Mouse (Mus musculus) midbrain, embryonic 16.5 days (tissue): ENCODE measurements around the gene Cyp46a1. TPM values are rescaled to one million over a fixed set of nuclear protein-coding genes. Genes with fewer than 3 reads are reported as not detected.

Source experiments
- ATAC-seq: fragments of 200-750 bp; cut with Nextera tagmentation; 2 replicates; pipeline ENCODE4 v1.8.0; 2017; ENCODE audit warnings: moderate TSS enrichment
- H3K27ac ChIP-seq: fragments of 300-500 bp; sonication (generic); 2 replicates; pipeline ENCODE4 v1.5.1; 2014; ENCODE audit warnings: mild to moderate bottlenecking, low read length, mixed read lengths
- H3K27me3 ChIP-seq: fragments of 300-500 bp; sonication (generic); 2 replicates; pipeline ENCODE4 v1.6.1; 2014; ENCODE audit warnings: low read depth, low read length, mixed read lengths; ENCODE audit not compliant: control insufficient read depth, insufficient read depth
- H3K36me3 ChIP-seq: fragments of 300-500 bp; sonication (generic); 2 replicates; pipeline ENCODE4 v1.6.1; 2014; ENCODE audit warnings: mild to moderate bottlenecking, low read length, moderate library complexity, mixed read lengths; ENCODE audit not compliant: control insufficient read depth, insufficient read depth
- H3K4me1 ChIP-seq: fragments of 300-500 bp; sonication (generic); 2 replicates; pipeline ENCODE4 v1.6.1; 2014; ENCODE audit warnings: mild to moderate bottlenecking, low read length, mixed read lengths; ENCODE audit not compliant: control insufficient read depth, insufficient read depth
- H3K4me2 ChIP-seq: fragments of 300-500 bp; sonication (generic); 2 replicates; pipeline ENCODE4 v1.6.1; 2014; ENCODE audit warnings: mild to moderate bottlenecking, low read length, mixed read lengths
- H3K4me3 ChIP-seq: fragments of 300-500 bp; sonication (generic); 2 replicates; pipeline ENCODE4 v1.5.1; 2014; ENCODE audit warnings: low read depth, mild to moderate bottlenecking, low read length, moderate library complexity, mixed read lengths
- H3K9ac ChIP-seq: fragments of 300-500 bp; sonication (generic); 2 replicates; pipeline ENCODE4 v1.6.1; 2014; ENCODE audit warnings: low read depth, low read length, mixed read lengths
- H3K9me3 ChIP-seq: fragments of 300-500 bp; sonication (generic); replicated peaks from 2 replicates; pipeline ENCODE4 v1.6.1; 2014; ENCODE audit warnings: mild to moderate bottlenecking, low read length, mixed read lengths; ENCODE audit not compliant: control insufficient read depth, poor library complexity, severe bottlenecking
- WGBS: fragments of 180-500 bp; shearing (Covaris S2); extraction: QIAGEN DNeasy Blood & Tissue Kit; methylation state at CpG from one replicate; pipeline ENCODE4 v1.1.7; 2014; 5-methylcytosine and 5-hydroxymethylcytosine counted together
- polyA plus RNA-seq: library from polyadenylated mRNA; unstranded; fragments of >200 nt; fragmentation: Nextera tagmentation; extraction: Ambion mirVana; gene quantifications from 2 replicates; pipeline ENCODE4 v1.2.1, GENCODE M21; 2015

Gene Cyp46a1
- polyA plus RNA-seq, 1 experiment from 2014 or later, result 36.2 TPM

- Histone ChIP-seq H3K4me1 (peaks cover 2% of the 10 kb centered on the region; the same call in 1 of the 2 replicates), H3K27ac (no peak overlapping the region), H3K4me2 (no peak overlapping the region), H3K4me3 (no peak overlapping the region), H3K9ac (no peak overlapping the region), H3K27me3 (no peaks in the 10 kb centered on the region), H3K36me3 (no peaks in the 10 kb centered on the region), H3K9me3 (no peaks in the 10 kb centered on the region)
- WGBS, result 26% methylated on average over 3 of the region's 3 CpGs
- no peak for ATAC-seq
Observed at GRCm38 (mm10) chr12:108365340-108365739, 31.2 kb downstream of the Cyp46a1 start.

GRCm38 (mm10) chr12:108365868-108366267, 31.7 kb downstream of the Cyp46a1 start:
- Histone ChIP-seq H3K9ac (no peak overlapping the region), H3K36me3 (no peaks in the 10 kb centered on the region), H3K27me3 (no peaks in the 10 kb centered on the region), H3K4me3 (no peak overlapping the region), H3K9me3 (no peaks in the 10 kb centered on the region), H3K4me1 (peaks cover 2% of the 10 kb centered on the region; the same call in 1 of the 2 replicates), H3K27ac (no peak overlapping the region), H3K4me2 (no peak overlapping the region)
- ATAC-seq, result no peak
- WGBS, result 81% methylated on average over 7 of the region's 7 CpGs

GRCm38 (mm10) chr12:108367909-108368308, 33.7 kb downstream of the Cyp46a1 start:
- H3K27me3 ChIP-seq, result no peaks in the 10 kb centered on the region
- no peak overlapping the region for H3K9ac ChIP-seq
- no peaks in the 10 kb centered on the region for H3K9me3 ChIP-seq
- H3K4me1 ChIP-seq, result peaks cover 2% of the 10 kb centered on the region; the same call in 1 of the 2 replicates
- ATAC-seq, result no peak
- WGBS, result 88% methylated on average over 2 of the region's 2 CpGs
- no peak overlapping the region for H3K4me2 ChIP-seq
- H3K27ac ChIP-seq, result no peak overlapping the region
- no peak overlapping the region for H3K4me3 ChIP-seq
- H3K36me3 ChIP-seq, result no peaks in the 10 kb centered on the region

GRCm38 (mm10) chr12:108368921-108369320, 34.7 kb downstream of the Cyp46a1 start:
- no peak overlapping the region for H3K4me2 ChIP-seq
- H3K9ac ChIP-seq, result no peak overlapping the region
- 56% methylated on average over 5 of the region's 5 CpGs for WGBS
- no peak overlapping the region for H3K27ac ChIP-seq
- no peaks in the 10 kb centered on the region for H3K36me3 ChIP-seq
- no peaks in the 10 kb centered on the region for H3K27me3 ChIP-seq
- no peak for ATAC-seq
- no peak overlapping the region for H3K4me3 ChIP-seq
- H3K4me1 ChIP-seq, result peaks cover under 1% of the 10 kb centered on the region; the same call in 1 of the 2 replicates
- H3K9me3 ChIP-seq, result no peaks in the 10 kb centered on the region

- no peaks in the 10 kb centered on the region for H3K9me3 ChIP-seq
- H3K4me1 ChIP-seq, result no peaks in the 10 kb centered on the region
- WGBS, result 75% methylated on average over 19 of the region's 19 CpGs
- no peak for ATAC-seq
- H3K4me3 ChIP-seq, result no peak within 1 kb of the TSS
- H3K9ac ChIP-seq, result no peak within 1 kb of the TSS
- H3K27ac ChIP-seq, result no peak within 1 kb of the TSS
- H3K27me3 ChIP-seq, result no peaks in the 10 kb centered on the region
- no peaks in the 10 kb centered on the region for H3K36me3 ChIP-seq
- H3K4me2 ChIP-seq, result no peak within 1 kb of the TSS
Observed at GRCm38 (mm10) chr12:108370596-108371428, 36.6 kb downstream of the Cyp46a1 start, which contains the start of gene Eml1. TSS of gene Eml1 (plus strand) at chr12:108370957.

- 69% methylated on average over 6 of the region's 6 CpGs for WGBS
- Histone ChIP-seq H3K9ac (no peak overlapping the region), H3K36me3 (no peaks in the 10 kb centered on the region), H3K4me3 (no peak overlapping the region), H3K4me1 (no peaks in the 10 kb centered on the region), H3K27ac (no peak overlapping the region), H3K27me3 (no peaks in the 10 kb centered on the region), H3K9me3 (no peaks in the 10 kb centered on the region), H3K4me2 (no peak overlapping the region)
- ATAC-seq, result no peak
Observed at GRCm38 (mm10) chr12:108371429-108371765, 37.2 kb downstream of the Cyp46a1 start.

GRCm38 (mm10) chr12:108372241-108372640, 38.1 kb downstream of the Cyp46a1 start:
- no peaks in the 10 kb centered on the region for H3K27me3 ChIP-seq
- H3K36me3 ChIP-seq, result no peaks in the 10 kb centered on the region
- no peak for ATAC-seq
- no peak overlapping the region for H3K4me3 ChIP-seq
- WGBS, result 75% methylated on average over 17 of the region's 17 CpGs
- no peak overlapping the region for H3K27ac ChIP-seq
- no peak overlapping the region for H3K4me2 ChIP-seq
- no peaks in the 10 kb centered on the region for H3K9me3 ChIP-seq
- H3K4me1 ChIP-seq, result no peaks in the 10 kb centered on the region
- H3K9ac ChIP-seq, result no peak overlapping the region

- Histone ChIP-seq H3K9me3 (no peaks in the 10 kb centered on the region), H3K4me3 (no peak overlapping the region), H3K27me3 (no peaks in the 10 kb centered on the region), H3K27ac (no peak overlapping the region), H3K36me3 (no peaks in the 10 kb centered on the region), H3K9ac (no peak overlapping the region), H3K4me2 (no peak overlapping the region), H3K4me1 (no peaks in the 10 kb centered on the region)
- no peak for ATAC-seq
- WGBS, result 77% methylated on average over 9 of the region's 9 CpGs
Observed at GRCm38 (mm10) chr12:108373611-108374010, 39.4 kb downstream of the Cyp46a1 start.

GRCm38 (mm10) chr12:108374689-108375088, 40.5 kb downstream of the Cyp46a1 start:
- H3K9me3 ChIP-seq, result no peaks in the 10 kb centered on the region
- WGBS, result 79% methylated on average over 8 of the region's 8 CpGs
- ATAC-seq, result no peak
- H3K4me1 ChIP-seq, result no peaks in the 10 kb centered on the region
- no peak overlapping the region for H3K4me3 ChIP-seq
- H3K27me3 ChIP-seq, result no peaks in the 10 kb centered on the region
- no peak overlapping the region for H3K4me2 ChIP-seq
- H3K36me3 ChIP-seq, result no peaks in the 10 kb centered on the region
- no peak overlapping the region for H3K9ac ChIP-seq
- H3K27ac ChIP-seq, result no peak overlapping the region
